Mouse (Mus musculus) kidney, adult 2 months (tissue): ENCODE data around the gene Ugt1a5.

Source experiments
- CTCF ChIP-seq: fragments of 200-500 bp; conservative IDR thresholded peaks from 2 replicates; pipeline ENCODE4 v1.5.1; 2011; ENCODE audit warnings: low read depth, mild to moderate bottlenecking, control low read depth, low read length, moderate library complexity, mixed read lengths; ENCODE audit not compliant: insufficient read depth, insufficient read length
- POLR2A ChIP-seq: fragments of 200-500 bp; IDR thresholded peaks from one replicate; pipeline ENCODE4 v1.6.1; 2011; ENCODE audit warnings: low read depth, low read length, control low read depth

DNA sequence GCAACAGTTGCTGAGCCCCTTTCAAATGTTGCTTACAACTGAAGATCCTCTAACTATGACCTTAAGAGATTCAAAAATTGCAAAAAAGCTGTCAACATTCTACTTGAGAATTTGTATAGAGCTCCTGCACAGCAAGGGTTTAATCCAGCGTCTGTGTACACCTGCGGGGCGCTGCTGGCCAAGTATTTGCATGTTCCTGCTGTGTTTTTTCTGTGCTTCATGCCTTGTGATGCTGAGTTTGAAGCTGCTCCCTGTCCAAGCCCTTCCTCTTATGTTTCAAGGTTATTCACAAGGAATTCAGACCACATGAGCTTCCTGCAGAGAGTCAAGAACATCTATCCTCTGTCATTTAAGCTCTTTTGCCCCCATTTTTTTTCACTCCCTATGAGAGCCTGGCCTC is 26.3 kb downstream of the Ugt1a5 start:
- no peak for TF ChIP-seq POLR2A
- no peak for TF ChIP-seq CTCF
